Mouse (Mus musculus): ENCODE results near the gene E030018B13Rik.

The E030018B13Rik gene

GRCm38 (mm10) chr7:63897655-63898054 lies 19.0 kb upstream of the E030018B13Rik start:
- no peak for DNase-seq (ENCODE audit: low spot score)

- DNase-seq (ENCODE audit: low spot score) = no peak
Measured at GRCm38 (mm10) chr7:63898201-63898600, 18.5 kb upstream of the E030018B13Rik start.

GRCm38 (mm10) chr7:63899925-63900324 lies 16.7 kb upstream of the E030018B13Rik start:
- no peak for DNase-seq (ENCODE audit: low spot score)

- no peak for DNase-seq (ENCODE audit: low spot score)
Measured at GRCm38 (mm10) chr7:63900411-63900810, 16.2 kb upstream of the E030018B13Rik start.

GRCm38 (mm10) chr7:63901346-63901745 lies 15.3 kb upstream of the E030018B13Rik start:
- DNase-seq (ENCODE audit: low spot score) = no peak

- no peak for DNase-seq (ENCODE audit: low spot score)
Measured at GRCm38 (mm10) chr7:63901942-63902341, 14.7 kb upstream of the E030018B13Rik start.

- DNase-seq (ENCODE audit: low spot score) = no peak
Measured at GRCm38 (mm10) chr7:63902604-63903210, 13.9 kb upstream of the E030018B13Rik start.

GRCm38 (mm10) chr7:63903635-63904380 lies 12.8 kb upstream of the E030018B13Rik start:
- DNase-seq (ENCODE audit: low spot score) = no peak

GRCm38 (mm10) chr7:63905190-63905589 lies 11.5 kb upstream of the E030018B13Rik start:
- DNase-seq (ENCODE audit: low spot score) = no peak

- no peak for DNase-seq (ENCODE audit: low spot score)
Measured at GRCm38 (mm10) chr7:63905642-63906041, 11.0 kb upstream of the E030018B13Rik start.

GRCm38 (mm10) chr7:63907778-63908495 lies 8.7 kb upstream of the E030018B13Rik start:
- DNase-seq (ENCODE audit: low spot score) = no peak

GRCm38 (mm10) chr7:63908496-63909285 lies 8.0 kb upstream of the E030018B13Rik start:
- peak; percentile 32 for DNase-seq (ENCODE audit: low spot score)

- DNase-seq (ENCODE audit: low spot score) = no peak
Measured at GRCm38 (mm10) chr7:63910225-63910624, 6.4 kb upstream of the E030018B13Rik start.

- no peak for DNase-seq (ENCODE audit: low spot score)
Measured at GRCm38 (mm10) chr7:63910912-63911311, 5.7 kb upstream of the E030018B13Rik start.

- no peak for DNase-seq (ENCODE audit: low spot score)
Measured at GRCm38 (mm10) chr7:63911383-63912233, 5.0 kb upstream of the E030018B13Rik start.

- DNase-seq (ENCODE audit: low spot score) = peak; percentile 47
Measured at GRCm38 (mm10) chr7:63912234-63912810, 4.3 kb upstream of the E030018B13Rik start.

GRCm38 (mm10) chr7:63912924-63913723 lies 3.5 kb upstream of the E030018B13Rik start:
- peak; percentile 40 for DNase-seq (ENCODE audit: low spot score)

- no peak for DNase-seq (ENCODE audit: low spot score)
Measured at GRCm38 (mm10) chr7:63913724-63914692, 2.6 kb upstream of the E030018B13Rik start.

GRCm38 (mm10) chr7:63914891-63915290 lies 1.8 kb upstream of the E030018B13Rik start:
- no peak for DNase-seq (ENCODE audit: low spot score)
